Mouse (Mus musculus) WW6 (cell line): ENCODE results near the gene Gm17655.
"Not testable (repeated sequence)": the region's sequence is repeated elsewhere in the genome, so short reads cannot be mapped to it uniquely, and the experiment has no call there.

Experiments
- DNase-seq: peaks from one replicate; pipeline ENCODE4 v3.0.0-alpha.2; 2013; ENCODE audit warnings: low read depth, low spot score

Gm17655 gene

DNA sequence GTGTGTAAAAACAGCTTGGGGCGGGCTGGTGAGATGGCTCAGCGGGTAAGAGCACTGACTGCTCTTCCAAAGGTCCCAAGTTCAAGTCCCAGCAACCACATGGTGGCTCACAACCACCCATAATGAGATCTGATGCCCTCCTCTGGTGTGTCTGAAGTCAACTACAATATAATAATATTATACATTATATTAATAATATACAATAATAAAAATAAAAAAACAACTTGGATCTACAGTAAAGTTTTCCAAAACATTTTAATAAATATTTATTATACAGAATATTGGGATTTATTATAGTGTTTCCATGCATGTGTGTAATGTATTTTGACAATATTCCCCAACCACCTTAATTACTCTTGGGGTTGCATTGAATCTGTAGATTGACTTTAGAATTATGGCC lies at the start of gene Gm17655:
Gm17655 (minus strand) TSS at position 101 of the 400 bp plus-strand sequence.
- not testable (repeated sequence) for DNase-seq

DNA sequence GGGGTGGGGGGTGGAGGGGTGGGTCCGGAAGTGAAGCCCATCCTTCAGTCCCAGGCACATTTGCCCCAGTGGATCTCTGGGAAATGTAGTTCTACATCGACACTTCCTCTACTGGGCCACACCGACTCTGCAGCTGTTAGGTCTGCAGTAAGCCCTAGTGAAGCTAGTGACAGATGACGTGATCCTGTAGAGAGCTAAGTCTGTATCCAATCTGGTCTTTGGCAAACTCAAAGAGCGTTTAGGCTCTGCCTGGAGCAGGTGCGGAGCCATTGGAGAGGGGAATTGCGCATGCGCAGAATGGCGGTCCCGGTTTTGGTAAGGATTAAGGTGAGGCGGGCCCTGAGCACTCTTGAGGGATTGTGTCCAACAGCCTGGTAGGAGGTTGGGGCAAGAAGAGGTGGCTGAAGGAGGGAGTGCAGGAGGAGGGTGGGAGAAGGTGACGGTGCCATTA lies 37.7 kb upstream of the Gm17655 start, which contains the start of gene Zfp605:
Zfp605 (plus strand) TSS at position 102 of the 451 bp plus-strand sequence.
- DNase-seq = peak; percentile 72

DNA sequence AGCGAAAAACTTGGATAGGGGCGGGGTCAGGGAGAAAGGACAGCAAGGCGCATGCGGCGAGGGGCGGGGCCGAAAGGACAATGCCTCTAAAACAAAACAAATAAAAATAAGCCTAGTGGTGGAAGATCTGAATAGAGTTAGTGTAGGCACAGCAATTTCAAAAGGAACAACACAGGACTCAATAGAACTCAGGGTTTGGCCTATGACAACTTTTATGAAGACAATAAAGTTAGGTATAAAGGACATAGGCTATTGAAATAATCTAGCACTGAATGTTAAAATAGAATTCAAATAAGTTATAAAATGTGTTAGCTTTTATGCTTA lies 36.0 kb upstream of the Gm17655 start:
- DNase-seq = no peak

DNA sequence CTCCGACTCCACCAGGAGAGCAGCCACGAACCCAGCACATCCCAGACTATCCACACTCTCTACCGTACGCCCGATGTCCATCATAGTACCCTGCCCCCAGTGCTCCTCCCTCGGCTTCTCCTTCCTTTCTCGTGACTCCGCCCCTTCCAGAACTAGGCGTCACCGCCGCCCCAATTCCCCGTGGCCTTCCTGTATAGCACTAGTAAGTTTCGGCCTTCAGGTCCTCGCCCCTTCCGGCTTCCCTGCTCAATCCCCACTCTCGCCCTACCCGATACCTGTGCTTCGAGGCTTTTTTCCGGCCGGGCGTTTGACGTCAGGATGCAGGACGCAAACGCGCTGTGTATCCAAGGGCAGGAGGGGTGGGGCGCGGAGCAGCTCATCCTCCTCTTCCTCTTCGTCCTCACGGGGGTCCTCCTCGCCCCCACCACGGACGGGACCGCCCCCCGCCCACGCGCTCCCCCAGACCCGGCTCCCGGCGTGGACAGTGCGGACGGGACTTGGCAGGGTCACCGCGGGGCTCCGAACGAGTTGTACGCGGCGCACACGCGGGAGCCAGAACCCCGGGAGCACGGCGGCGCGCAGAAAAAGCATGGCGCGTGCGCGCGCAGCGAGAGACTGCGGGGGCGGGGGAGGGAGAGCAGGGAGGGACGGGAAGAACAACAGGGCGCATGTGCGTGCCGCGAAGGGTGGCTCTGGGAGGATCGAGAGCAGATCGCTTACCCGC lies 35.4 kb upstream of the Gm17655 start, which contains the start of gene Gtpbp6:
Gtpbp6 (minus strand) TSS at position 617 of the 724 bp plus-strand sequence.
- DNase-seq = peak; percentile 96

- DNase-seq = no peak
These were observed 34.7 kb upstream of the Gm17655 start for GRCm38 (mm10) chr5:110106901-110107564.

DNA sequence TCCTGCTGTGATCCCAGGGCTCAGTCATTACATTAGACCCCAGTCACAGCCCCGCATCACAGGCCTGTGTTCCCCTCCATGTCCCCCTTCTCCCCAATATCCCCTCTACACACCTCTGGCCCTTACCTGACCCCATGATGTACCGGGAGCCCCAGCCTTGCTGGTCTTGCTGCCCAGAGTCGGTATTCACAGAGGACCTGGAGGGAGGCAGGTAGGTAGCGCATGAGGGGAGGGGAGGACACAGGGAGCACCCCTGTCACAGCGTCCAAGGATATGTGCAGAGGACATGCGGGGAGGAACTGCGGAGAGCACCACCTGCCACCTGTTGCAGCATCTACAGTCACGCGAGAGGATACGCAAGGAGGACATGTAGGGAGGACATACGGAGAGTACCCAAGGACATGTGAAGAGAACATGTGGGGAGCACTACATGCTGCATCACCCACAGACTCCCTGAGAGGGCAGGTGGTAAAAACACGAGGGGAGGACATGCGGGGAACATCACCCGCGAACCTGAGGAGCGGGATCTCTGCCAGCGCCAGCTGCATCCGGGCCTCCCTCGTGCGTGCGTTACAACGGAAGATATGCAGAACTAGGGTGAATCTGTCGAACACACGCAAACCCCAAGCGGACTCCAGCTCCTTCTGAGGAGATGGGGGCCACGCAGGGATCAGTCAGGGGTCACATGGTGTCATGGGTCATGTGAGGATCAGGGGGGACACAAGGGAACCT lies 34.0 kb upstream of the Gm17655 start:
- no peak for DNase-seq

DNA sequence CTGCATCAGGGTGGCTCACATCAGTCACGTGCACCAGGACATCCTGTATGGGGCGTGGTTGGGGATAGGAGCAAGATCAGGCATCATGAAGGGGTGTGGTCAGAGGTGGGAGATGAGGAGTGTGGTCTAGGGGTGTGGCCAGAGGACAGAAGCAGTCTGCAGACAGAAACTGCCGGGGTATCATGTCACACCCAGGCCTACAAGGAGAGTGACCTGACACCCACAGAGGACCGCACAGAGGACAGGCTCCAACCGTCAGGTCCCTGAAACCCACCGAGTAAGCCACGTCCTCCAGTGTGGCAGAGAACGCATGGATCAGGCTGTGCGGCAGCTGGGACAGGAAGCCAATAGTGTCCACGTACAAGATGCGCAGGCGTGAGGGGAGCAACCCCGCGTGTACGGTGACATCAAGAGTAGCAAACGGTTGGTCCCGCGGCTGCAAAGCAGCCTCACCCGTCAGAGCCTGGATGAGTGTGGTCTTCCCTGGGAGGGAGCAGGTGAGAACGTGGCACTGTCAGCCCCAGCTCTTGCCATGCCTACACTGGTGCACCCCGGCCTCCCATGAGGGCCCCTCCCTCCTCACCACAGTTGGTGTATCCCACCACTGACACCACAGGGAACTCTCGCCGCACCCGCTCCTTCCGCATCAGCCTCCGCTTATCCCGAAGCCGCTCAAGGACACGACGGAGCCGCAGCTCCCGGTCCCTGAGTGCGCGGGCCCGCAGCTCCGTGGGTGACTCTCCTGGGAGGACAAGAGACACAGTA lies 32.5 kb upstream of the Gm17655 start:
- no peak for DNase-seq

DNA sequence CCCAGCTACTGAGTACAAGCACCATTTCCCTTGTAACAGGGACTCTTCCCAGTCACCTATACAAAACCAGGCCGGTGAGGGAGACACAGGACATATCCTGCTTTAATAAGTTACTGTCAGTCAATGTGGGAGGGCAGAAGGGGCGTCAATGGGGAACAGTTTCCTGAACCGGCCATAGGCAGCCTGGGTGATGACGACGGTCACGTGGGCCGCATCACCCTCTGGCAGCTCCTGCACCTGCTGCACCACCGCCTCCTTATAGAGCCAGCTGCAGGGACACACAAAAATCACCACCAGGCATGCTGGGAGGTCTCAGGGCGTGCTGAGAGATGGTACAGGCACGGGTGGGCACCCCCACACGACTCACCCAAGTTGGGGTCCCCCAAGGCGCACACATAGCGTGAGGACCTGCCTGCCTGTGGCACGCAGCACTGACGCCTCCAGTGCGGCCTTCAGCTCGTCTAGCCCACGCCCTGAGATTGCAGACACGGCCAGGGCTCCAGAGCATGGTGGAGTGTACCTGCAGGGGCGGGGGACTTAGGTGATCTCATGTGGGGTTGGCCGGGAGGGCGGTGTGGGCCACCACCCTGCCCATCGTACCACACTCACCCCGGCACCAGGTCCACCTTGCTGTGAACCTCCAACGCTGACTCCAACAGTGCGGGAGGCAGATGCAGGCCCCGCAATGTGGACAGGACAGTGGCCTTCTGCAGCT lies 31.7 kb upstream of the Gm17655 start:
- DNase-seq = no peak

GRCm38 (mm10) chr5:110102853-110103625 lies 30.7 kb upstream of the Gm17655 start:
- DNase-seq = no peak

GRCm38 (mm10) chr5:110102429-110102828 lies 30.1 kb upstream of the Gm17655 start:
- DNase-seq = no peak

- no peak for DNase-seq
These were observed 29.5 kb upstream of the Gm17655 start for GRCm38 (mm10) chr5:110101716-110102347.

- no peak for DNase-seq
These were observed 28.8 kb upstream of the Gm17655 start for GRCm38 (mm10) chr5:110100921-110101631.

- DNase-seq = no peak
These were observed 27.6 kb upstream of the Gm17655 start, which contains the start of gene Plcxd1 for GRCm38 (mm10) chr5:110099656-110100580. Gene Plcxd1, plus strand, starts transcription at chr5:110099969.

DNA sequence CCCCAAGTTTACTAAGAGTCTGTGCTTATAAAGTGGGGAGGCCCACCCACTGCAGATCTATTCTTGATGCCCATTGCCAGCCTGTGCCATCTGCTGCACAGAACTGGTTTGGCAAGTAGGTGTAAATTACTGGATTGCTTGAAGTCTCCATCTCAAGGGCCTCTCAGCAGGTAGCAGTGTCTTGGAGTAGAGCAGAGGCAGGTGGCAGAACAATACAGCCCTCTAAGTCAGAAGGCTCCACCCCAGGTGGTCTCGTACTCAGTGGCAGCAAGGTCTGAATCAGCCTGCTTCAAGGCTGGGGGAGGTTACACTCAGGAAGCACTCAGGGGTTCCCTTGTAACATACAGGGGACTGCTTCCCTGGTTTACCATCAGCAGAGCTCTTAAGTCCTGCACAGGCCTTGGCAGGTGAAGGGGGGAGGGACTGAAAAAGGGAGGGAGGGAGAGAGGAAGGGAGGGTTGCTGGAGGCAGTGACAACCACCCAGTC lies 26.7 kb upstream of the Gm17655 start:
- peak; percentile 68 for DNase-seq

GRCm38 (mm10) chr5:110094847-110095213 lies 22.5 kb upstream of the Gm17655 start:
- DNase-seq = no peak

DNA sequence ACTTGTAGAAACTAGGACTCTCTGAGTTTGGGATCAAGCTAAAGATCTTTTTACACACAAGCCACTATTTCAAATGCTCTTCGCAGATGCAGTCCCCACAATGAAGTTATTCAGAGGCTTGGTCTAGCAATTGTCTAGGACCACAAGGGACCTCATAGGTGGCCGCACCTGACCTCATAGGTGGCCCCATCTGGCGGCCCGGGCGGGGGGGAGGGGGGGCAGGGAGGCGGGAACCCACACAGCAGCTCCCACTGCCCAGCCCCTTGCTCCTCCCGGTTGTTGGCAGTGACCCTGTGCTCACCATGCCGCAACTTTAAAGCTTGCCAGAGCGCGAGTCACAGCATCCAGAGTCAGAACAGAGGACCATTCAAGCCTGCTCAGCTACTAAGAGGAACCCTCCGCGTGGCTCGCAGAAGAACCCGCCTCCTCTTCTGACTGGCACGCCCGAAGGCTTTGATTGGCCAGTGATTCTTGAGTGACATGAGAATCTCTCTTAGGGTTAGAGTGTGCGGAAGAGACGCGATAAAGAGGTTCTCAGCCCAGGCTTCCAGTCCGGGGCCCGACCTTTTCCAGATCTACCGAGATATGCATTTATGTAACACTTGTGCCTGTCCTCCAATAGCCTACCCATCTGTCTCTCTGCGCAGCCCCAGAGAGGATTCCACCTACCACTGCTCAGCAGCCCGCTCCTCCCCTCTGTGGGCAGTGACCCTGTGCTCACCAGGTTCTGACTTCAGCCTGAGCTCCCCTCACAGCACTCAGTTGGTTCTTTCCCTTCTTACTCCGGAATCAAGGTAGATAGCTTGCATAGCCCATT lies 21.9 kb upstream of the Gm17655 start, which contains the start of gene Gm35315:
Gm35315 (minus strand) TSS at position 391 of the 817 bp plus-strand sequence.
- peak; percentile 79 for DNase-seq

DNA sequence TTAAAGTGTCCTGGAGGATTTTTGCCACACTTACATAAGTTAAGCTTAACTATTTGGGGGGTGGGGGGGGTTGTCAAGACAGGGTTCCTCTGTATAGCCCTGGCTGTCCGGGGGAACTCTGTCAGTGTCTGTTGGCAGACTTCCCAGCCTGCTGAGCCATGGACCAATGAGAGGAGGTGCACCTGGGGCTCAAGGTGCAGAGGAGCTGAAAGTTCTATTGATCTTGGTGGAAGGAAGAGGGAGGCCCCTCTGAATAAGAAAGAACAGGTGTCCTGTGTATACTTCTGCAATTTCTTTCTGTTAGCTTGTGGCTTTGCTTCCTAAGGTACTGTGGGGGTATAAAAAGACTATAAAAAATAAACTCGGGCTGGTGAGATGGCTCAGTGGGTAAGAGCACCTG lies 19.2 kb upstream of the Gm17655 start:
- no peak for DNase-seq
